Mouse (Mus musculus) activated CD4-positive, CD25-positive, alpha-beta regulatory T cell, adult 4 months (primary cell): ENCODE data around the gene Ackr3. TPM values are rescaled to one million over a fixed set of nuclear protein-coding genes. Genes with fewer than 3 reads are reported as not detected.

ENCODE experiments used
- ATAC-seq: one replicate; pipeline ENCODE4 v1.8.0; 2017
- polyA plus RNA-seq, 2 experiments: library from polyadenylated mRNA; unstranded; fragments of 100-300 nt; shearing (Covaris generic); gene quantifications; one replicate each; pipeline ENCODE4 v1.2.1; 2017

Ackr3 gene
- polyA plus RNA-seq, 2 experiments from 2014 or later = 0.15 to 0.21 TPM

GRCm38 (mm10) chr1:90205223-90205622 lies 1.4 kb downstream of the Ackr3 start:
- no peak for ATAC-seq

GRCm38 (mm10) chr1:90206684-90207083 lies 2.9 kb downstream of the Ackr3 start:
- ATAC-seq = no peak

- ATAC-seq = no peak
Observed at GRCm38 (mm10) chr1:90207279-90207678, 3.5 kb downstream of the Ackr3 start.

- ATAC-seq = no peak
Observed at GRCm38 (mm10) chr1:90207739-90208502, 4.1 kb downstream of the Ackr3 start.

- no peak for ATAC-seq
Observed at GRCm38 (mm10) chr1:90208503-90208860, 4.7 kb downstream of the Ackr3 start.

- no peak for ATAC-seq
Observed at GRCm38 (mm10) chr1:90209069-90209468, 5.3 kb downstream of the Ackr3 start.

- ATAC-seq = no peak
Observed at GRCm38 (mm10) chr1:90209741-90210140, 6.0 kb downstream of the Ackr3 start.

- no peak for ATAC-seq
Observed at GRCm38 (mm10) chr1:90210346-90210745, 6.6 kb downstream of the Ackr3 start.

- ATAC-seq = no peak
Observed at GRCm38 (mm10) chr1:90210761-90211160, 7.0 kb downstream of the Ackr3 start.

GRCm38 (mm10) chr1:90212376-90212775 lies 8.6 kb downstream of the Ackr3 start:
- no peak for ATAC-seq

GRCm38 (mm10) chr1:90212901-90213300 lies 9.1 kb downstream of the Ackr3 start:
- ATAC-seq = no peak

GRCm38 (mm10) chr1:90214021-90214420 lies 10.2 kb downstream of the Ackr3 start:
- no peak for ATAC-seq

- ATAC-seq = no peak
Observed at GRCm38 (mm10) chr1:90214926-90215325, 11.1 kb downstream of the Ackr3 start.

- ATAC-seq = no peak
Observed at GRCm38 (mm10) chr1:90215881-90216280, 12.1 kb downstream of the Ackr3 start.

- no peak for ATAC-seq
Observed at GRCm38 (mm10) chr1:90216395-90216794, 12.6 kb downstream of the Ackr3 start.

- no peak for ATAC-seq
Observed at GRCm38 (mm10) chr1:90220280-90220679, 16.5 kb downstream of the Ackr3 start.

- no peak for ATAC-seq
Observed at GRCm38 (mm10) chr1:90220844-90221243, 17.1 kb downstream of the Ackr3 start.

GRCm38 (mm10) chr1:90221811-90222361 lies 18.1 kb downstream of the Ackr3 start:
- ATAC-seq = no peak

GRCm38 (mm10) chr1:90222427-90222901 lies 18.7 kb downstream of the Ackr3 start:
- ATAC-seq = no peak

- ATAC-seq = no peak
Observed at GRCm38 (mm10) chr1:90223006-90223405, 19.2 kb downstream of the Ackr3 start.

GRCm38 (mm10) chr1:90225603-90226254 lies 21.9 kb downstream of the Ackr3 start:
- ATAC-seq = no peak

GRCm38 (mm10) chr1:90227684-90228322 lies 24.0 kb downstream of the Ackr3 start:
- ATAC-seq = no peak

GRCm38 (mm10) chr1:90228323-90228697 lies 24.5 kb downstream of the Ackr3 start:
- no peak for ATAC-seq
